Mouse (Mus musculus) myocyte (in vitro differentiated cells): ENCODE measurements at regions not wholly inside any gene's neighbourhood (a gene's known extent, or its start where the extent isn't known, plus 50 kb on each side); places are given as distances from the start of the nearest gene placed in this dataset.

ENCODE experiments used
- H3K27me3 ChIP-seq: one replicate; pipeline ENCODE4 v1.6.1; 2011; ENCODE audit not compliant: control insufficient read depth, insufficient read depth, insufficient read length
- H3K36me3 ChIP-seq: one replicate; pipeline ENCODE4 v1.6.1; 2011; ENCODE audit not compliant: control insufficient read depth, insufficient read depth
- H3K4me2 ChIP-seq: one replicate; pipeline ENCODE4 v1.6.1; 2011; ENCODE audit warnings: low read depth, control low read depth
- H3K4me3 ChIP-seq: one replicate; pipeline ENCODE4 v1.5.1; 2011; ENCODE audit warnings: mild to moderate bottlenecking, control low read depth, moderate library complexity
- H3K79me2 ChIP-seq: one replicate; pipeline ENCODE4 v1.6.1; 2011; ENCODE audit not compliant: control insufficient read depth, insufficient read depth
- H3ac ChIP-seq: one replicate; pipeline ENCODE4 v1.6.1; 2011; ENCODE audit not compliant: control insufficient read depth, insufficient read length
- CEBPB ChIP-seq: IDR thresholded peaks from 2 replicates; pipeline ENCODE4 v1.6.1; 2011; ENCODE audit warnings: mild to moderate bottlenecking, moderate library complexity; ENCODE audit not compliant: poor library complexity, insufficient read depth, severe bottlenecking
- E2F4 ChIP-seq: IDR thresholded peaks from one replicate; pipeline ENCODE4 v1.6.1; 2011; ENCODE audit warnings: mild to moderate bottlenecking, control low read depth, moderate library complexity; ENCODE audit not compliant: insufficient read depth
- MAX ChIP-seq: IDR thresholded peaks from one replicate; pipeline ENCODE4 v1.6.1; 2011; ENCODE audit warnings: low read depth, mild to moderate bottlenecking, control low read depth
- MYOD1 ChIP-seq, 3 experiments: IDR thresholded peaks; one replicate each; pipeline ENCODE4 v1.6.1; 2011; ENCODE audit warnings: control low read depth in 2 of 3, low read depth in 2 of 3, mild to moderate bottlenecking in 2 of 3, moderate library complexity in 1 of 3; ENCODE audit not compliant: insufficient read length in 2 of 3, control insufficient read depth in 1 of 3
- MYOG ChIP-seq, 3 experiments: IDR thresholded peaks; one replicate each; pipeline ENCODE4 v1.6.1; 2011; ENCODE audit warnings: control low read depth in 2 of 3, low read depth in 2 of 3, mild to moderate bottlenecking in 2 of 3; ENCODE audit not compliant: insufficient read length in 2 of 3, control insufficient read depth in 1 of 3, insufficient read depth in 1 of 3
- POLR2A ChIP-seq: IDR thresholded peaks from one replicate; pipeline ENCODE4 v1.6.1; 2011; ENCODE audit warnings: low read depth, mild to moderate bottlenecking, control low read depth, moderate library complexity; ENCODE audit not compliant: insufficient read length
- POLR2AphosphoS2 ChIP-seq: IDR thresholded peaks from one replicate; pipeline ENCODE4 v1.6.1; 2011; ENCODE audit warnings: low read depth, control low read depth; ENCODE audit not compliant: insufficient read length
- REST ChIP-seq: IDR thresholded peaks from one replicate; pipeline ENCODE4 v1.6.1; 2011; ENCODE audit warnings: mild to moderate bottlenecking, control low read depth, moderate library complexity; ENCODE audit not compliant: insufficient read depth, insufficient read length
- SRF ChIP-seq: IDR thresholded peaks from one replicate; pipeline ENCODE4 v1.6.1; 2011; ENCODE audit warnings: low read depth; ENCODE audit not compliant: control insufficient read depth, insufficient read length
- TCF12 ChIP-seq: IDR thresholded peaks from one replicate; pipeline ENCODE4 v1.6.1; 2011; ENCODE audit warnings: mild to moderate bottlenecking, control low read depth; ENCODE audit not compliant: poor library complexity, insufficient read depth, severe bottlenecking
- TCF3 ChIP-seq: IDR thresholded peaks from one replicate; pipeline ENCODE4 v1.6.1; 2011; ENCODE audit warnings: low read depth, control low read depth; ENCODE audit not compliant: insufficient read length
- USF1 ChIP-seq: IDR thresholded peaks from one replicate; pipeline ENCODE4 v1.6.1; 2011; ENCODE audit warnings: low read depth, mild to moderate bottlenecking, control low read depth, moderate library complexity

DNA sequence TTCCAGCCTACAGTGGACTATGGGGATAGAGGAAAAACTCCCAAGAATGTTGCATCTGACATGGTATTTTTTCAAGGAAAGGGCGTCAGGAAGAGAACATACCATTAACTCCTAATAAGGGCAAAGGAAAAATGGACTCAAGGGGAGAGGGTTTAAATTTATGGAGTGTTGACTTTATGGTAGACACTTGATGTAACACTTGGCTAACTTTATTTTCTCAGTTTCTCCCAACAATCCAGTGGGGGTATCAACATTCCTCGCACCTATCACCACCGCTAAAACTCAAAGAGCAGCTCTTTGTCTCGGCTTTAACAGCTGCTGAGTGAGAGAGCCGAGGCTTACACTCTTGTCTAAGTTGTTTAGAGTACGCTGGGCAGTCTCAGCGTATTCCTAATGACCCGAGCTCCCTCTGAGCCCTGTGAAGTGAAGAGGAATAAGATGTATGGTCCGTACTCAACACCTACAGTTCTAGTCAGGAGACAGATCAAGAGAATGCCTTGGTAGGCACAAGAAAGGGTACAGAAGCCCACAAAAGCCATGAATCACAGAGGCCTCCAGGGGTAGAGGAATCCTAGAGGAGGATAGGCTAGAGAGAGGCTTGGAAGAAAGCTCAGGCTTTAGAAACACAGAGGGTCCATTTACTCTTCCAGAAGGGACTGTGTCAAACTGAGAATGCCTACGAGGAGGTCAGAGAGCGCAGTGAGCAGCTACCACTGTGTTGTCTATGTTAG, 236.4 kb downstream of the Gm5426 start:
- Histone ChIP-seq H3K36me3 (no peaks in the 10 kb centered on the region), H3ac (no peak overlapping the region), H3K27me3 (no peaks in the 10 kb centered on the region), H3K79me2 (no peaks in the 10 kb centered on the region), H3K4me2 (no peak overlapping the region), H3K4me3 (no peak overlapping the region)
- TF ChIP-seq MYOD1 (IDR thresholded peaks at IDR 0.05; ENCODE audit: control insufficient read depth in 1 of 3, insufficient read length in 2 of 3, low read depth in 2 of 3) (no peak), REST (no peak), TCF3 (no peak), E2F4 (no peak), MYOG (IDR thresholded peaks at IDR 0.05; ENCODE audit: control insufficient read depth in 1 of 3, insufficient read depth in 1 of 3, insufficient read length in 2 of 3, low read depth in 2 of 3) (no peak), USF1 (no peak), TCF12 (no peak), POLR2AphosphoS2 (no peak), CEBPB (no peak), MAX (no peak), POLR2A (no peak)

- H3ac ChIP-seq: no peak overlapping the region
- TF ChIP-seq USF1 (no peak), POLR2A (no peak), SRF (no peak), MYOG (IDR thresholded peaks at IDR 0.05; ENCODE audit: control insufficient read depth in 1 of 3, insufficient read depth in 1 of 3, insufficient read length in 2 of 3, low read depth in 2 of 3) (no peak), MAX (no peak), MYOD1 (IDR thresholded peaks at IDR 0.05; ENCODE audit: control insufficient read depth in 1 of 3, insufficient read length in 2 of 3, low read depth in 2 of 3) (no peak), TCF12 (no peak)
- H3K4me3 ChIP-seq: no peak overlapping the region
- H3K36me3 ChIP-seq: no peaks in the 10 kb centered on the region
- H3K4me2 ChIP-seq: no peak overlapping the region
- H3K27me3 ChIP-seq: no peaks in the 10 kb centered on the region
- H3K79me2 ChIP-seq: no peaks in the 10 kb centered on the region
Observed at GRCm38 (mm10) chr10:96373481-96373880, 237.1 kb downstream of the Gm5426 start.

DNA sequence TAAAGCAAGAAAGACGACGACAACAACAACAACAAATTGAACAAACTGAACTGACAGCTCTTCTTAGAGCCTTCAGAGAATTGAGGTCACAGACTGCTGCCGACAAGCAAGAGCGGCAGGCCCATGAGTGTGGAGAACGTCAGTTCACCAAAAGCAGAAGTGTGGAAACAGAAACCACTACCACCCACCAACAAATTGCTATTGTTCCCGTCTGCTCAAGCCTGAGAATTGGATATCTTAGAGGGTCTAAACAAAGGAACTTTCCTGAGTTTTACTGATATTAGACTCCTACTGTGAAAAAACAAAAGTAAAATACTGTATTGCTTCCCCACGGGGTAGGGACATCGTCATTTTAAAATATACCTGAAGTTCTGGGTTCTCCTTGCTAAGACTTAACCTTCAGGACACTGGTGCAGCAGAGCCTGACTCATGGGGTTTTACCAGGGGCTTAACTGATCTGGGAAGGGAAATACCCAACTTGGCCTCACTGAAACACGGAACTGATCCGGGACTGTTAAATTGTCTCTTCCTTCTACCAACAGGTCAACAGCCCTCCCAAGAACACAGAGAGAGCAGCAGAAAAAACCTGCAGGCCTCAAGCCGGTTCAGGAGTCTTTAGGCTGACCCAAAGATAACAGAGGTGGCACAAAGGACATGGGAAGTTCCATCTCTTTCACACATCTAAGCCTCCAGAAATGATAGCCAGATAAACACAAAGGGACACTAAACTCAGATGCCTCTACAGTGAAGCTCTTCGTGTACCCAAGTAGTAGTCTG, 238.1 kb downstream of the Gm5426 start:
- TF ChIP-seq TCF3: no peak
- no peak for TF ChIP-seq TCF12
- no peak for TF ChIP-seq CEBPB
- no peak for TF ChIP-seq REST
- no peak for TF ChIP-seq MYOD1 (IDR thresholded peaks at IDR 0.05; ENCODE audit: control insufficient read depth in 1 of 3, insufficient read length in 2 of 3, low read depth in 2 of 3)
- no peak for TF ChIP-seq MAX
- no peak for TF ChIP-seq POLR2A
- no peak for TF ChIP-seq POLR2AphosphoS2
- no peak for TF ChIP-seq USF1
- TF ChIP-seq E2F4: no peak
- TF ChIP-seq SRF: no peak
- no peak for TF ChIP-seq MYOG (IDR thresholded peaks at IDR 0.05; ENCODE audit: control insufficient read depth in 1 of 3, insufficient read depth in 1 of 3, insufficient read length in 2 of 3, low read depth in 2 of 3)
- no peak overlapping the region for H3ac ChIP-seq

GRCm38 (mm10) chr10:96375070-96375447, 238.7 kb downstream of the Gm5426 start:
- Histone ChIP-seq H3K4me3 (no peak overlapping the region), H3K27me3 (no peaks in the 10 kb centered on the region), H3K4me2 (no peak overlapping the region), H3ac (no peak overlapping the region), H3K36me3 (no peaks in the 10 kb centered on the region), H3K79me2 (no peaks in the 10 kb centered on the region)
- peak; percentile 16 for TF ChIP-seq TCF3
- TF ChIP-seq REST: no peak
- no peak for TF ChIP-seq CEBPB
- peak in 2 of 3 experiments; percentile 79 to 81 for TF ChIP-seq MYOG (IDR thresholded peaks at IDR 0.05; ENCODE audit: control insufficient read depth in 1 of 3, insufficient read depth in 1 of 3, insufficient read length in 2 of 3, low read depth in 2 of 3)
- peak; percentile 66 for TF ChIP-seq TCF12
- peak; percentile 10 to 71 (median 43) for TF ChIP-seq MYOD1 (IDR thresholded peaks at IDR 0.05; ENCODE audit: control insufficient read depth in 1 of 3, insufficient read length in 2 of 3, low read depth in 2 of 3)
- TF ChIP-seq E2F4: no peak

More for the DNA sequence above, 238.1 kb downstream of the Gm5426 start:
- H3K4me2 ChIP-seq: no peak overlapping the region
- no peaks in the 10 kb centered on the region for H3K79me2 ChIP-seq
- no peaks in the 10 kb centered on the region for H3K36me3 ChIP-seq
- no peak overlapping the region for H3K4me3 ChIP-seq
- no peaks in the 10 kb centered on the region for H3K27me3 ChIP-seq

DNA sequence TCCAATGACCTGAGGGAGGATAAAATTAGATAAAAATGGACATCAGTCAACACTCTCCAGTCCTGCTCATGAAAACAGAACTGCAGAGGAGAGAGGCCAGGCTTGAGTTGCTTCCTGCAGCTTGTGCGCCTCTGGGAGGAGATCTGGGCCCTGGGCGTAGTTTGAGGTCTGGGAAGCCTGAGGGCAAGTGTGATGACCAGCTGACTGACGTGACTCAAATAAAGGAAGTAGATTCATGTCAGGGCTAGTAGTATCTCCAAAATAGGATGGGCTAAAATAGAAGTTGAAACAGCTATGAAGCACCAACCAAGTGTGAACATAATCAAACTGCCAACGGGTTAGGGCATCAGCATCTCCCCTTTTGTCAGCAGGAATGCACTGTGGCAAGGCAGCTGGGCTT, 239.3 kb upstream of the Btg1 start:
- H3K27me3 ChIP-seq: no peaks in the 10 kb centered on the region
- TF ChIP-seq CEBPB (no peak), MYOG (IDR thresholded peaks at IDR 0.05; ENCODE audit: control insufficient read depth in 1 of 3, insufficient read depth in 1 of 3, insufficient read length in 2 of 3, low read depth in 2 of 3) (peak in 1 of 3 experiments; percentile 12), SRF (no peak), MYOD1 (IDR thresholded peaks at IDR 0.05; ENCODE audit: control insufficient read depth in 1 of 3, insufficient read length in 2 of 3, low read depth in 2 of 3) (peak in 1 of 3 experiments; percentile 29), USF1 (no peak)
- no peak overlapping the region for H3K4me3 ChIP-seq
- no peaks in the 10 kb centered on the region for H3K36me3 ChIP-seq
- H3K4me2 ChIP-seq: no peak overlapping the region
- no peak overlapping the region for H3ac ChIP-seq
- no peaks in the 10 kb centered on the region for H3K79me2 ChIP-seq
